Mouse (Mus musculus): Measurements from ENCODE around the gene Olfr1252. TPM values are rescaled to one million over a fixed set of nuclear protein-coding genes. Genes with fewer than 3 reads are reported as not detected.

The Olfr1252 gene
- polyA plus RNA-seq (2012; rRNA removed) = not detected in 2 replicates

- 33% methylated on average over 1 of the region's 1 CpGs for WGBS
- DNase-seq (ENCODE audit: low read depth, low spot score) = no peak
These were observed at the start of gene Olfr1252 for GRCm38 (mm10) chr2:89724912-89725311. Gene Olfr1252 (minus strand): TSS chr2:89725012.

- 89% methylated on average over 1 of the region's 1 CpGs for WGBS
- DNase-seq (ENCODE audit: low read depth, low spot score) = no peak
These were observed 32.2 kb upstream of the Olfr1252 start, which contains the start of gene Olfr1253 for GRCm38 (mm10) chr2:89756990-89757389. Gene Olfr1253 (minus strand): TSS chr2:89757090.

GRCm38 (mm10) chr2:89691980-89692379 lies 32.8 kb downstream of the Olfr1252 start:
- WGBS = 73% methylated on average over 6 of the region's 6 CpGs

GRCm38 (mm10) chr2:89671836-89672235 lies 53.0 kb downstream of the Olfr1252 start, which contains the start of gene Olfr1251:
Gene Olfr1251 (minus strand): TSS chr2:89671936.
- no peak for DNase-seq (ENCODE audit: low read depth, low spot score)

More at GRCm38 (mm10) chr2:89691980-89692379, 32.8 kb downstream of the Olfr1252 start:
- DNase-seq (ENCODE audit: low read depth, low spot score) = no peak

Other genes starting within 250 kb of the Olfr1252 start
- gene Olfr1241, start 237.9 kb downstream of the Olfr1252 start, polyA plus RNA-seq (2012; rRNA removed) = not detected in 2 replicates
- gene Olfr1242, start 226.7 kb downstream of the Olfr1252 start, polyA plus RNA-seq (2012; rRNA removed) = not detected in 2 replicates
- not detected in 2 replicates for gene Olfr1243, start 193.5 kb downstream of the Olfr1252 start, polyA plus RNA-seq (2012; rRNA removed)
- not detected in 2 replicates for gene Olfr1245, start 146.6 kb downstream of the Olfr1252 start, polyA plus RNA-seq (2012; rRNA removed)
- gene Olfr1246, start 131.9 kb downstream of the Olfr1252 start, polyA plus RNA-seq (2012; rRNA removed) = not detected in 2 replicates
- not detected in 2 replicates for gene Olfr1247, start 110.9 kb downstream of the Olfr1252 start, polyA plus RNA-seq (2012; rRNA removed)
- gene Olfr1248, start 106.8 kb downstream of the Olfr1252 start, polyA plus RNA-seq (2012; rRNA removed) = not detected in 2 replicates
- gene Olfr1249, start 90.0 kb downstream of the Olfr1252 start, polyA plus RNA-seq (2012; rRNA removed) = not detected in 2 replicates
- gene Olfr1250, start 63.5 kb downstream of the Olfr1252 start, polyA plus RNA-seq (2012; rRNA removed) = not detected in 2 replicates
- gene Olfr1251, start 53.1 kb downstream of the Olfr1252 start, polyA plus RNA-seq (2012; rRNA removed) = not detected in 2 replicates
- gene Olfr1253, start 32.1 kb upstream of the Olfr1252 start, polyA plus RNA-seq (2012; rRNA removed) = not detected in 2 replicates
- not detected in 2 replicates for gene Olfr1254, start 68.6 kb upstream of the Olfr1252 start, polyA plus RNA-seq (2012; rRNA removed)
- not detected in 2 replicates for gene Olfr1255, start 87.0 kb upstream of the Olfr1252 start, polyA plus RNA-seq (2012; rRNA removed)
- not detected in 2 replicates for gene Olfr1256, start 116.5 kb upstream of the Olfr1252 start, polyA plus RNA-seq (2012; rRNA removed)
- gene Olfr48, start 123.2 kb upstream of the Olfr1252 start, polyA plus RNA-seq (2012; rRNA removed) = not detected in 2 replicates
- not detected in 2 replicates for gene Olfr1257, start 153.4 kb upstream of the Olfr1252 start, polyA plus RNA-seq (2012; rRNA removed)
- not detected in 2 replicates for gene Olfr1258, start 202.3 kb upstream of the Olfr1252 start, polyA plus RNA-seq (2012; rRNA removed)
- gene Olfr1259, start 223.7 kb upstream of the Olfr1252 start, polyA plus RNA-seq (2012; rRNA removed) = 0.12 TPM in 1 of 2 replicates, not detected in the other
- gene Olfr1260, start 249.3 kb upstream of the Olfr1252 start, polyA plus RNA-seq (2012; rRNA removed) = not detected in 2 replicates

Measured in large intestine, adult 2 months (tissue).